Mouse (Mus musculus): ENCODE results near the gene Edar. TPM values are rescaled to one million over a fixed set of nuclear protein-coding genes. Genes with fewer than 3 reads are reported as not detected.

Edar gene
- total and polyA plus RNA-seq, 3 experiments: 0.31 to 0.47 (median 0.39) TPM

- Histone ChIP-seq H3K9ac (ENCODE audit: low read depth, low read length) (no peak overlapping the region), H3K36me3 (ENCODE audit: control insufficient read depth, insufficient read depth, low read length) (no peaks in the 10 kb centered on the region), H3K4me1 (ENCODE audit: control insufficient read depth, insufficient read depth, low read length) (no peaks in the 10 kb centered on the region), H3K27ac (no peak overlapping the region), H3K27me3 (ENCODE audit: control insufficient read depth, insufficient read depth, low read length) (no peaks in the 10 kb centered on the region), H3K4me3 (no peak overlapping the region), H3K79me2 (replicated peaks; ENCODE audit: control insufficient read depth, insufficient read depth, low read length) (no peaks in the 10 kb centered on the region)
- no peak for DNase-seq
- TF ChIP-seq EP300 (IDR thresholded peaks at IDR 0.05; ENCODE audit: insufficient read depth, low read depth, low read length) (no peak), CTCF (IDR thresholded peaks at IDR 0.05) (no peak), POLR2A (IDR thresholded peaks at IDR 0.05; ENCODE audit: insufficient read depth, low read depth, low read length) (no peak)
- WGBS: 51% methylated on average over 6 of the region's 6 CpGs
- intact Hi-C loops (cut with DNase I): no loop called here
Measured at GRCm38 (mm10) chr10:58700578-58700977, 25.1 kb upstream of the Edar start.

- no peak for TF ChIP-seq POLR2A (IDR thresholded peaks at IDR 0.05; ENCODE audit: insufficient read depth, low read depth, low read length)
- TF ChIP-seq CTCF (IDR thresholded peaks at IDR 0.05): no peak
- WGBS: 42% methylated on average over 4 of the region's 4 CpGs
- H3K27me3 ChIP-seq (ENCODE audit: control insufficient read depth, insufficient read depth, low read length): no peaks in the 10 kb centered on the region
- no peak for DNase-seq
- intact Hi-C loops (cut with DNase I): no loop called here
- no peaks in the 10 kb centered on the region for H3K36me3 ChIP-seq (ENCODE audit: control insufficient read depth, insufficient read depth, low read length)
- H3K4me3 ChIP-seq: no peak overlapping the region
- H3K79me2 ChIP-seq (replicated peaks; ENCODE audit: control insufficient read depth, insufficient read depth, low read length): no peaks in the 10 kb centered on the region
- no peak overlapping the region for H3K27ac ChIP-seq
- H3K9ac ChIP-seq (ENCODE audit: low read depth, low read length): no peak overlapping the region
- no peaks in the 10 kb centered on the region for H3K4me1 ChIP-seq (ENCODE audit: control insufficient read depth, insufficient read depth, low read length)
Measured at GRCm38 (mm10) chr10:58700160-58700559, 24.7 kb upstream of the Edar start.

GRCm38 (mm10) chr10:58698955-58699354, 23.5 kb upstream of the Edar start:
- WGBS: 74% methylated on average over 4 of the region's 4 CpGs
- Histone ChIP-seq H3K79me2 (replicated peaks; ENCODE audit: control insufficient read depth, insufficient read depth, low read length) (no peaks in the 10 kb centered on the region), H3K4me3 (no peak overlapping the region), H3K27ac (no peak overlapping the region), H3K4me1 (ENCODE audit: control insufficient read depth, insufficient read depth, low read length) (no peaks in the 10 kb centered on the region), H3K27me3 (ENCODE audit: control insufficient read depth, insufficient read depth, low read length) (no peaks in the 10 kb centered on the region), H3K9ac (ENCODE audit: low read depth, low read length) (no peak overlapping the region), H3K36me3 (ENCODE audit: control insufficient read depth, insufficient read depth, low read length) (no peaks in the 10 kb centered on the region)
- no peak for DNase-seq
- no peak for TF ChIP-seq EP300 (IDR thresholded peaks at IDR 0.05; ENCODE audit: insufficient read depth, low read depth, low read length)
- TF ChIP-seq CTCF (IDR thresholded peaks at IDR 0.05): no peak
- no peak for TF ChIP-seq POLR2A (IDR thresholded peaks at IDR 0.05; ENCODE audit: insufficient read depth, low read depth, low read length)
- intact Hi-C loops (cut with DNase I): no loop called here

GRCm38 (mm10) chr10:58691051-58691450, 15.6 kb upstream of the Edar start:
- 66% methylated on average over 7 of the region's 7 CpGs for WGBS
- no peak for DNase-seq

GRCm38 (mm10) chr10:58679298-58679697, 3.8 kb upstream of the Edar start:
- Histone ChIP-seq H3K79me2 (replicated peaks; ENCODE audit: control insufficient read depth, insufficient read depth, low read length) (no peaks in the 10 kb centered on the region), H3K36me3 (ENCODE audit: control insufficient read depth, insufficient read depth, low read length) (no peaks in the 10 kb centered on the region), H3K4me1 (ENCODE audit: control insufficient read depth, insufficient read depth, low read length) (no peaks in the 10 kb centered on the region), H3K27me3 (ENCODE audit: control insufficient read depth, insufficient read depth, low read length) (no peaks in the 10 kb centered on the region), H3K9ac (ENCODE audit: low read depth, low read length) (no peak overlapping the region), H3K27ac (no peak overlapping the region), H3K4me3 (no peak overlapping the region)
- 78% methylated on average over 6 of the region's 6 CpGs for WGBS
- intact Hi-C loops (cut with DNase I): loop anchor here (5.0 kb wide), 1 partner anchor 117 kb away; no protein-coding TSS in a partner anchor
- no peak for TF ChIP-seq CTCF (IDR thresholded peaks at IDR 0.05)
- TF ChIP-seq POLR2A (IDR thresholded peaks at IDR 0.05; ENCODE audit: insufficient read depth, low read depth, low read length): no peak
- DNase-seq: no peak

More at GRCm38 (mm10) chr10:58691051-58691450, 15.6 kb upstream of the Edar start:
- Histone ChIP-seq H3K27ac (no peak overlapping the region), H3K9ac (ENCODE audit: low read depth, low read length) (no peak overlapping the region), H3K79me2 (replicated peaks; ENCODE audit: control insufficient read depth, insufficient read depth, low read length) (no peaks in the 10 kb centered on the region), H3K4me1 (ENCODE audit: control insufficient read depth, insufficient read depth, low read length) (no peaks in the 10 kb centered on the region), H3K36me3 (ENCODE audit: control insufficient read depth, insufficient read depth, low read length) (no peaks in the 10 kb centered on the region), H3K27me3 (ENCODE audit: control insufficient read depth, insufficient read depth, low read length) (no peaks in the 10 kb centered on the region), H3K4me3 (no peak overlapping the region)
- no peak for TF ChIP-seq POLR2A (IDR thresholded peaks at IDR 0.05; ENCODE audit: insufficient read depth, low read depth, low read length)
- intact Hi-C loops (cut with DNase I): no loop called here

- H3K4me1 ChIP-seq (ENCODE audit: control insufficient read depth, insufficient read depth, low read length): no peaks in the 10 kb centered on the region
- DNase-seq: peak; percentile 60 to 76
- no peaks in the 10 kb centered on the region for H3K36me3 ChIP-seq (ENCODE audit: control insufficient read depth, insufficient read depth, low read length)
- 34% methylated on average over 15 of the region's 15 CpGs for WGBS
- no peak overlapping the region for H3K9ac ChIP-seq (ENCODE audit: low read depth, low read length)
- TF ChIP-seq CTCF (IDR thresholded peaks at IDR 0.05) (peak; percentile 85), POLR2A (IDR thresholded peaks at IDR 0.05; ENCODE audit: insufficient read depth, low read depth, low read length) (no peak)
- no peak overlapping the region for H3K27ac ChIP-seq
- H3K79me2 ChIP-seq (replicated peaks; ENCODE audit: control insufficient read depth, insufficient read depth, low read length): no peaks in the 10 kb centered on the region
- H3K27me3 ChIP-seq (ENCODE audit: control insufficient read depth, insufficient read depth, low read length): no peaks in the 10 kb centered on the region
- intact Hi-C loops (cut with DNase I): no loop called here
- H3K4me3 ChIP-seq: no peak overlapping the region
Measured at GRCm38 (mm10) chr10:58673278-58674061, 2.0 kb downstream of the Edar start.

Measured in heart, adult 2 months (tissue).